Mouse (Mus musculus) stomach, embryonic 15.5 days (tissue): ENCODE data around the gene Scmh1. TPM values are rescaled to one million over a fixed set of nuclear protein-coding genes. Genes with fewer than 3 reads are reported as not detected.

Source experiments
- ATAC-seq: fragments of 200-750 bp; cut with Nextera tagmentation; 2 replicates; pipeline ENCODE4 v1.8.0; 2017; ENCODE audit warnings: low read depth, moderate number of reproducible peaks, moderate TSS enrichment; ENCODE audit not compliant: insufficient read depth, low FRiP score
- H3K27ac ChIP-seq: fragments of 300-500 bp; sonication (generic); 2 replicates; pipeline ENCODE4 v1.5.1; 2015; ENCODE audit warnings: mild to moderate bottlenecking, inconsistent platforms
- H3K27me3 ChIP-seq: fragments of 300-500 bp; sonication (generic); replicated peaks from 2 replicates; pipeline ENCODE4 v1.6.1; 2015; ENCODE audit warnings: inconsistent platforms
- H3K36me3 ChIP-seq: fragments of 300-500 bp; sonication (generic); 2 replicates; pipeline ENCODE4 v1.6.1; 2015; ENCODE audit warnings: inconsistent platforms
- H3K4me1 ChIP-seq: fragments of 300-500 bp; sonication (generic); 2 replicates; pipeline ENCODE4 v1.6.1; 2015; ENCODE audit warnings: inconsistent platforms
- H3K4me2 ChIP-seq: fragments of 300-500 bp; sonication (generic); 2 replicates; pipeline ENCODE4 v1.6.1; 2015; ENCODE audit warnings: mild to moderate bottlenecking, inconsistent platforms
- H3K4me3 ChIP-seq: fragments of 300-500 bp; sonication (generic); replicated peaks from 2 replicates; pipeline ENCODE4 v1.5.1; 2015; ENCODE audit warnings: inconsistent platforms
- H3K9ac ChIP-seq: fragments of 300-500 bp; sonication (generic); 2 replicates; pipeline ENCODE4 v1.6.1; 2015; ENCODE audit warnings: inconsistent platforms
- H3K9me3 ChIP-seq: fragments of 300-500 bp; sonication (generic); 2 replicates; pipeline ENCODE4 v1.6.1; 2016; ENCODE audit warnings: inconsistent platforms
- WGBS: fragments of 180-500 bp; shearing (Covaris S2); methylation state at CpG from one replicate; pipeline ENCODE4 v1.1.7; 2015; 5-methylcytosine and 5-hydroxymethylcytosine counted together
- polyA plus RNA-seq: library from polyadenylated mRNA; unstranded; fragments of >200 nt; fragmentation: Nextera tagmentation; extraction: Ambion mirVana; gene quantifications from 2 replicates; pipeline ENCODE4 v1.2.1, GENCODE M21; 2015

Gene Scmh1
- polyA plus RNA-seq, 1 experiment from 2014 or later = 35.6 TPM

DNA sequence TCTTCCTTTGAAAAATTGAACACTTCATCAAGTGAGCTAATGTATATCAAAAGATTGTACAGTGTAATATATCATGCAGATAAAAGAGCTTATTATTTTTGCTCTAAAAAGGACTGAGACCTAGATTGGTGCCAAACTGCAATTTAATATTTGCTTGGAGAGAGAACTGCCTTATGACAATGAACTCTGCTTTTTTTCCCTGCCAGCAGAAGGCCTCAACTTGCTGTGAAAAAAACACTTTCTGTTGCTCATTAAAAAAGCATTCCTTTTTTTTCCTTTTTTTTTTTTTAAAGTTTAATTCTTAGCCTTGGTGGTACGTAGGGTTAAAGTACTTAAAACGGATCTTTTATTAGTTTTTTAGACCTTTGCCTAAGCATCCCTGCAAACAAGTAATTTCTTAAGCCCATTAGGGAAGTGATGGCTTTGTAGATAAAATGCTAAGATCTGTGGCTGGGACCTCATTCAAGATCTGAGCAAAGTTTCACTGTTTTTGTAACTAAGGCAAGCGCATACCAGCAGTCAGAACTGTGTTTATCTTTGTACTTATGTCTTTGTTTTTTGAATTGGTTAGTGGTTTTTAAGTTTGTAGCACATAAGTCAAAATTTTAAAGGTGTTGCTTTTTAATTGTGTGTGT is 1.7 kb downstream of the Scmh1 start:
- Histone ChIP-seq H3K9me3 (no peaks in the 10 kb centered on the region), H3K9ac (no peak overlapping the region), H3K36me3 (no peaks in the 10 kb centered on the region), H3K27me3 (no peaks in the 10 kb centered on the region), H3K4me2 (peak overlapping the region; percentile 60), H3K4me1 (peaks cover 9% of the 10 kb centered on the region; the same call in 1 of the 2 replicates), H3K4me3 (peak overlapping the region; percentile 96; the same call in 1 of the 2 replicates), H3K27ac (no peak overlapping the region)
- ATAC-seq = no peak; the same call in 1 of the 2 replicates
- 32% methylated on average over 3 of the region's 3 CpGs for WGBS

DNA sequence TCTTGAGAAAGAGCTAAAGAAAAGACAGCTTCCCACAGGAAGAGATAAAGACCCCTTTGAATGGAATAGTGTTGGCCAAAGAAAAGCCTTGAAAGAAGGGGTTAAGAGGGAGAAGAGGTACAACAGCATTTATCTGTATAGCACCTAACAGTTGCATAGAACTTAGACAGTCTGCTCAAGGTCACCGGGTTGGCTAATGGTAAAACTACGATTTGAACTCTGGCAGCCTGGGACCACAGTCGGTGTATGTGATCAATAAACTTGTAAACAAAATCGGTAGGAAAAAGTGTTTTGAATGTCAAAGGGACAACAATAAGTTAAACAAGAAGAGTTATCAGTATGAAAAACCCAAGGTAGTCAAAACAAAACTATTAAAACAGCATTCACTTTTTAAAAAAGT is 13.0 kb downstream of the Scmh1 start:
- H3K4me1 ChIP-seq = 0 out of 2 replicates have a peak, but pooled peaks cover 3% of the 10 kb centered on the region
- no peak overlapping the region for H3K4me3 ChIP-seq
- no peaks in the 10 kb centered on the region for H3K27me3 ChIP-seq
- no peaks in the 10 kb centered on the region for H3K9me3 ChIP-seq
- ATAC-seq = no peak
- H3K27ac ChIP-seq = no peak overlapping the region
- no peak overlapping the region for H3K9ac ChIP-seq
- WGBS = 75% methylated on average over 4 of the region's 4 CpGs
- no peaks in the 10 kb centered on the region for H3K36me3 ChIP-seq
- H3K4me2 ChIP-seq = no peak overlapping the region

DNA sequence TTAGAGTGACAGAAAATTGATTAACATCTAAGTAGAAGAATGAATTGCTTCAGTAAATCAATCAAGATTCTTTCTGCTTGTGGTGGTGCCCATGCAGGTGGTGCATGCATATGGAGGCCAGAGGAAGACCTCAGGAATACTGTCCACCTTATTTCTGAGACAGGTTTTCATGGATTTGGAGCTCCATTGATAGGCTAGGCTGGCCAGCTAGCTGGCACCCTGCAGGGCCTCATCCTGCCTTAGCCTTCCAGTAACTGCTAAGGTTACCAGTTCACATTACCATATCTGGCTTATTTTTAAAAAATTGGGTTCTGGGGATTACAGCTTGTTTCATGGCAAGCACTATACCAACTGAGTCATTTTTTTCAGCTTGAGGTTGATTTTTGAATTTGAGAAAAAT is 15.1 kb downstream of the Scmh1 start:
- Histone ChIP-seq H3K27ac (no peak overlapping the region), H3K4me2 (no peak overlapping the region), H3K9ac (no peak overlapping the region), H3K27me3 (no peaks in the 10 kb centered on the region), H3K4me1 (0 out of 2 replicates have a peak, but pooled peaks cover 3% of the 10 kb centered on the region), H3K9me3 (no peaks in the 10 kb centered on the region), H3K4me3 (no peak overlapping the region), H3K36me3 (no peaks in the 10 kb centered on the region)
- ATAC-seq = no peak

DNA sequence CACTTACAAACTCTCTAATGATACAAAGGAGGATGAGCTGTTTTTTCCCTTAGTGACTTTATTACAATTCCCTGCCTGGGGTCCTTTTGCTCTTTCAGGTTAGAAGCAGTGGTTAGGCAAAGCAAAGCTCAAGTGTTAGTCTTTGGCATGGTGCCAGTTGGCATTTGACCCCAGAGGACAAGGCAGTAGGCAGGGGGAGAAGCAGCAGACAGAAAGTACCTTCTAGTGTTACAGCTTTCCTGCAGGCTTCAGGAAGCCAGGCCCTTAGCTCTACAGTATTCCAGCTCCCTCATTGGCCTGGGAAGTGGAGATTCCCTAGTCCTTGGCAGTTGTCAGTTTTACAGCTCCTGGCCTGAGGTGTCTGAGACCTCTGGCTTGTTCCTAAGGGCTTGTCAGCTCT is 15.6 kb downstream of the Scmh1 start:
- Histone ChIP-seq H3K4me3 (no peak overlapping the region), H3K27ac (no peak overlapping the region), H3K36me3 (no peaks in the 10 kb centered on the region), H3K4me2 (no peak overlapping the region), H3K9me3 (no peaks in the 10 kb centered on the region), H3K9ac (no peak overlapping the region), H3K4me1 (0 out of 2 replicates have a peak, but pooled peaks cover 3% of the 10 kb centered on the region), H3K27me3 (no peaks in the 10 kb centered on the region)
- no peak for ATAC-seq

DNA sequence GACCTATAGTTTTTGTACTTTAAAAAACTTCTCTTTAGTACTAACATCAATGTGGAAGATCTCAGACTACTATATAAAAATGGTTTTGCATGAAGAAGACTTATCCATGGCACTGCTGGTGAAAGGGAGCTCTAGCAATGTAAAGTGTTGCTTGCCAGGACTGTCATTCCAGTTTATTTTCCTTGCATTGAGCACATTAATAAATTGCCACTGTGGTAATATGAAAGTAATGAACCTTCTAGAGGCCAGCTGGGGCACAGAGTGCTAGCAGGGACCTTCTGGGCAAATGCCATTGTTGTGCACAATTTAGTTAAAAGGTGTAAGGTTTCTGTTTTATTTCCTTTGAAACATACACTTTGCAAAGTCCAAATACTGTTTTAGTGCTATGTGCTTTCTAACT is 25.5 kb downstream of the Scmh1 start:
- Histone ChIP-seq H3K4me1 (no peaks in the 10 kb centered on the region), H3K27ac (no peak overlapping the region), H3K36me3 (no peaks in the 10 kb centered on the region), H3K9ac (no peak overlapping the region), H3K27me3 (no peaks in the 10 kb centered on the region), H3K9me3 (no peaks in the 10 kb centered on the region), H3K4me3 (no peak overlapping the region), H3K4me2 (no peak overlapping the region)
- ATAC-seq = no peak

DNA sequence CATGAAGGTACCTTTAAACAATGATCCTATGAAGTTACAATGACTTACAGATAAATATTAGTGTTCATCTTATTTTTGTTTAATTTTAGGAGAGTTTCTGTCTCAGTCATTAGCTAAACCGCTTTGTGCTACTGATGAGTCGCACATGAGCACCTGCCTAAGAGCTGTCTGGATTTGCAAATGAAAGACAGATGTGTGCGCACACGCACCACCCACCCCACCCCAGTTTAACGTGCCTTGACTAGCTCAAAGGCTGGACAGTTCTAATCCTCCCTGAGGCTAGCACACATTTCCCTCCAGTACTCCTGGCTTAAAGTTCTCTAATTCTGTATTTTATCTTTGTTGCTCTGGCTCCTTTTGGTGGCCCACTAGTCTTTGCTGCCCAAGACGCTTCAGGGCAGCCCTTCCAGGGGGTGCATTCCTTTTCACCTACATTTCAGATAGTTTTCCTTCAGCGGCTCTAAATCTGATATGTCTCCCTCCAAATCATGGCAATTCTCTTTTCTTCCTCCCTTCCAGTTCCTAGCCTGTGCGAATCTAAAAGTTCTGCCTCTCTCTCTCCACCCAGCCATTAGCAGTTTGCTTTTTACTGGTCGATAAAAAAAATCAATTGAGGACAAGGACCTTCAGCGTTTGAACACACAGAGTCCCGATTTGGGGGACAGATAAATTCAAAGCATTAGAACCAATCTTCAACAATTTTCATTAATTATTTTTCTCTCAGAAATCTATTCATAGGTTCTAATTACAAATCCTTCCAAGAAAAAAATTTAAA is 27.7 kb downstream of the Scmh1 start:
- Histone ChIP-seq H3K27ac (no peak overlapping the region), H3K4me1 (no peaks in the 10 kb centered on the region), H3K4me2 (no peak overlapping the region), H3K9me3 (no peaks in the 10 kb centered on the region), H3K36me3 (no peaks in the 10 kb centered on the region), H3K4me3 (no peak overlapping the region), H3K27me3 (no peaks in the 10 kb centered on the region), H3K9ac (no peak overlapping the region)
- no peak for ATAC-seq
- WGBS = 59% methylated on average over 11 of the region's 11 CpGs

DNA sequence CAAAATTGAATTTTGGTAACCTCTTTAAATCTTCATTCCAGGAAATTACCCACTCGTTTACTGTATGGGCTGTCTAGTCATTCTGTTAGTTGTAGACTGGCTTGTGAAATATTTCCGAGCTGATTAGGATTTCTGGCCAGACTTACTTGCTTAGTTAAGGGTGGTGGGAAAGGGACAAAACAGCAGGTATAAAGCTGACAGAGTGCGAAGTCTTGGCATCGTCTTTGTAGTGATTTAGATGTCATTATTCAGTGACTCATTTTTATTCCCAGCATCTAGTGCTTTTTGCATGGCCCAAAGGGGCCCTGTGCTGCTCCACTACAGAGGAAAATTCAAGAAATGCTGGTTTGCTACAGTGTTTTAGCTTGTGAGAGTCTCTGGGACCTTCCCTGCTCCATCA is 56.7 kb downstream of the Scmh1 start:
- Histone ChIP-seq H3K4me2 (no peak overlapping the region), H3K27me3 (no peaks in the 10 kb centered on the region), H3K27ac (no peak overlapping the region), H3K9me3 (no peaks in the 10 kb centered on the region), H3K4me3 (no peak overlapping the region), H3K4me1 (no peaks in the 10 kb centered on the region), H3K36me3 (no peaks in the 10 kb centered on the region), H3K9ac (no peak overlapping the region)
- no peak for ATAC-seq
- 79% methylated on average over 4 of the region's 4 CpGs for WGBS

DNA sequence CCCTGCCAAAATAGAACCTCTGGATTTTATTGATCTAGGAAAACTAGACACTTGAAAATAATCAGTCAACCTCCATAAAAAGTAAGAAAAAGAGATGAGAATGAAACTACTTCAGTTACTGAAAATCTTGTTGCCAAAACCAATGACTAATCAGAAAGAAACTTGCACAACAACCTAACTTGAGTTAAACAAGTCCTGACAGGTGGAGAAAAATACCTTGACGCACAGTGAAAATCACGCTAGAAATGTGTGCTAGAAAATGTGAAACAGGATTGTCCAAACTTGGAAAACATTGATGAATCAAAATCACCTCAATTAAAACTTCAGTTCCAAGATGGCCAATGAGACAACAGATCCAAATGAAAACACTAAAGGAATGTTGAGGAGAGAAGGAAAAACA is 67.9 kb downstream of the Scmh1 start:
- no peak overlapping the region for H3K4me3 ChIP-seq
- H3K27me3 ChIP-seq = no peaks in the 10 kb centered on the region
- no peaks in the 10 kb centered on the region for H3K9me3 ChIP-seq
- WGBS = 82% methylated on average over 2 of the region's 2 CpGs
- no peak overlapping the region for H3K27ac ChIP-seq
- no peak overlapping the region for H3K4me2 ChIP-seq
- no peak for ATAC-seq
- H3K9ac ChIP-seq = no peak overlapping the region
- 0 out of 2 replicates have a peak, but pooled peaks cover 3% of the 10 kb centered on the region for H3K36me3 ChIP-seq
- no peaks in the 10 kb centered on the region for H3K4me1 ChIP-seq

DNA sequence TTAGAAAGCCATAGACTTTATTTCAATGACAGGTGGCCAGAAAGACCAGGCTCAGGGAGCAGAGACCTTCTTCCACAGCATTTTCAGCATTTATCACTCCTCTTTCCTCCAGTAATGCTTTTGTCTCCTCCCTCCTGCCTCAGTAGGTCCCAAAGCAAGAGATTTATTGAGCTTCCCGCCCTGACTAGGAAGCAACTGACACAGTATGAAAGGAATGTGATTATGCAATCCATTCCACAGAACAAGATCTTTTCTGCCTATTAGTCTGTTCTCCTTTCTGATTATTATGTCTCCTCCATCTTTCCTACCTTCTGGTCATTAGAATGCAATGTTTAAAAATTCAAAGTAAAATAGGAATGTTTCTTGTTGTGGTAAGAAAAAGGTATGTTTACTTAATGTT is 82.6 kb downstream of the Scmh1 start:
- H3K27ac ChIP-seq = no peak overlapping the region
- H3K36me3 ChIP-seq = 0 out of 2 replicates have a peak, but pooled peaks cover 3% of the 10 kb centered on the region
- H3K4me1 ChIP-seq = no peaks in the 10 kb centered on the region
- no peak overlapping the region for H3K9ac ChIP-seq
- no peaks in the 10 kb centered on the region for H3K9me3 ChIP-seq
- WGBS = 17% methylated on average over 1 of the region's 1 CpGs
- no peak overlapping the region for H3K4me3 ChIP-seq
- H3K27me3 ChIP-seq = no peaks in the 10 kb centered on the region
- H3K4me2 ChIP-seq = no peak overlapping the region
- no peak for ATAC-seq

DNA sequence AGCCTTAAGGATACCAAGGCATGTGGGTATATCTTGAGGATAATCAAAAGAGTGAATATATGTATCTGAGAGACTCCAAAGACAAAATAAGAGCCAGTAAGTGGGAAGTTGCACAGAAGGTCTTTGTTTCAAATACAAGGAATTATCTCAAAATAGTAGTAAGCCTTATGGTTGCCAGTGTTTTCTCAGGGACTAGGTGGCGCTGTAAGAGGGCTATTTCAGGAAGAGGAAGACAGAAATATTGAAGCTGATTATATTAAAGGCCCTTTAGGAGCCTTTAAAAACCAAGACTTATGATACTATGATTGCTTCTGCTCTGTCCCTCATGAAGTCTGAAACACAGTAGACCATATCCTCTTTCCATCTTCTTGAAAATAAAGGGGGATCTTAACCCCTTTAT is 101.9 kb downstream of the Scmh1 start:
- Histone ChIP-seq H3K27me3 (no peaks in the 10 kb centered on the region), H3K9ac (no peak overlapping the region), H3K9me3 (no peaks in the 10 kb centered on the region), H3K4me2 (no peak overlapping the region), H3K4me1 (no peaks in the 10 kb centered on the region), H3K27ac (no peak overlapping the region), H3K4me3 (no peak overlapping the region), H3K36me3 (peaks cover 15% of the 10 kb centered on the region)
- ATAC-seq = no peak
- WGBS = 85% methylated on average over 1 of the region's 1 CpGs

DNA sequence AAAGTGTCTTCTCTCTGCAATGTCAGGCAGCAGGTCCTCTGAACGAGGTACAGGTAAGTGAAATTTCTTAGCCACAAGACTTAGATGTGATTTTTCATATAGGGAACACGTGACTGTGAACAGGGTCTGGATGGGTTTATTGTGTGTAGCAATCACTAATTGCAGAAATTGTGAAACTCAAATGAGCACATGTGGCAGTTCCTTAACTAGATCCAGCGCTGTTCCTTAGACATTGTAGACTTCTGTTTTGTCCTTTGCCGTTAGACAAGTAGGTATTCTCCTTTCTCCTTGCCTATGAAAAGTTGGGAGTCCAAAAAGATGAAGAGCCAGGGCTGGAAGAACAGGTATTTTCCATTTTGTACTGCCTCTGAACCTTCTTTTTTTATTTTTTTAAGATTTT is 106.1 kb downstream of the Scmh1 start:
- no peak for ATAC-seq
- Histone ChIP-seq H3K4me3 (no peak overlapping the region), H3K9ac (no peak overlapping the region), H3K4me1 (no peaks in the 10 kb centered on the region), H3K4me2 (no peak overlapping the region), H3K27ac (no peak overlapping the region), H3K27me3 (no peaks in the 10 kb centered on the region), H3K9me3 (no peaks in the 10 kb centered on the region), H3K36me3 (peaks cover 17% of the 10 kb centered on the region)
- 94% methylated on average over 4 of the region's 4 CpGs for WGBS

DNA sequence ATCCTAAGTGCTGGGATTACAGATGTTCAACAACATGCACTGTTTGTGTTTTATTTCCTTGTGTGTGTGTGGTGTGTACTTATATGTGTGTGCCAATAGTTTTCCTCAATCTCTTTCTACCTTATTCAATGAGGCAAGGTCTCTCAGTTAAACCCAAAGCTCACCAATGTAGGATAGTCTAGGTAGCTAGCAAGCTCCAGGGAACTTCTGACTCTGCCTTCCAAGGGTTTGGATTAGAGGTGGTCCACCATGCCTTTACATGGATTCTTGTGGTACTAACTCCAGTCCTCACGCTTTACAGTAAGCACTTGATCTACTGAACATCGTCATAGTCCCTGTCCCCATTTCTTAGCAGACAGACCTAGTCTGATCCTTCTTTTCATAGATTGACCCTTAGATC is 109.3 kb downstream of the Scmh1 start:
- Histone ChIP-seq H3K9ac (no peak overlapping the region), H3K9me3 (no peaks in the 10 kb centered on the region), H3K4me2 (no peak overlapping the region), H3K27me3 (no peaks in the 10 kb centered on the region), H3K4me1 (no peaks in the 10 kb centered on the region), H3K4me3 (no peak overlapping the region), H3K27ac (no peak overlapping the region), H3K36me3 (peaks cover 7% of the 10 kb centered on the region)
- WGBS = 90% methylated on average over 2 of the region's 2 CpGs
- ATAC-seq = no peak
